Mouse (Mus musculus) liver, postnatal 0 days (tissue): ENCODE results near the gene Apba2.

Experiments used
- CTCF ChIP-seq: sonication (generic); IDR thresholded peaks from 2 replicates; pipeline ENCODE4 v1.5.1; 2016; ENCODE audit warnings: antibody characterized with exemption, low read depth
- EP300 ChIP-seq: IDR thresholded peaks from 2 replicates; pipeline ENCODE4 v1.6.1; 2016; ENCODE audit warnings: antibody characterized with exemption, low read depth, mild to moderate bottlenecking

- TF ChIP-seq EP300 (no peak), CTCF (no peak)
Measured at GRCm38 (mm10) chr7:64656787-64657186, 155.3 kb downstream of the Apba2 start.
